ENCODE assay signal across 31 mouse cellular contexts in genomic region chr14:54614130-54614529, GRCm38 (mm10). TPM values are rescaled to one million over a fixed set of nuclear protein-coding genes. Genes with fewer than 3 reads are reported as not detected.
"Had no signal": no experiment of that assay in that cellular context is flagged by ENCODE, and none has a peak within 500 bp of the region (broad histone marks: within the 10 kb centered on the region; RNA-seq: fewer than 3 reads in every experiment).

No protein-coding gene starts in this region.

RNA-seq across cellular contexts. Expression of gene Psmb11, which starts 7.1 kb away (rescaled TPM):
- total RNA-seq: common myeloid progenitor, adult 5-6 weeks; forebrain, postnatal 0 days; gastrocnemius, adult 18-20 months; gastrocnemius, adult 2 months; gastrocnemius, adult 8-10 months; gastrocnemius, postnatal 10 days; gastrocnemius, postnatal 14 days; gastrocnemius, postnatal 25 days; gastrocnemius, postnatal 4 days; heart, adult 18-20 months; heart, adult 2 months; heart, adult 8-10 months had no signal
- polyA plus RNA-seq: embryonic facial prominence, embryonic 11.5 days; embryonic facial prominence, embryonic 13.5 days; embryonic facial prominence, embryonic 14.5 days; embryonic facial prominence, embryonic 15.5 days; erythroblast, embryonic 14.5 days; forebrain, embryonic 11.5 days; forebrain, embryonic 14.5 days; forebrain, embryonic 16.5 days; gonadal fat pad, adult 2 months; heart, adult 2 months; heart, embryonic 10.5 days had no signal

RNA-seq across cellular contexts. Expression of gene Gm17606, which starts 26.6 kb away (rescaled TPM):
- total RNA-seq: common myeloid progenitor, adult 5-6 weeks; forebrain, postnatal 0 days; gastrocnemius, adult 18-20 months; gastrocnemius, adult 2 months; gastrocnemius, adult 8-10 months; gastrocnemius, postnatal 10 days; gastrocnemius, postnatal 14 days; gastrocnemius, postnatal 25 days; gastrocnemius, postnatal 36 days; gastrocnemius, postnatal 4 days; granulocyte monocyte progenitor cell, adult 5-6 weeks; heart, adult 18-20 months; heart, adult 2 months; heart, adult 8-10 months had no signal
- polyA plus RNA-seq: cortical plate, adult 2 months; embryonic facial prominence, embryonic 10.5 days; embryonic facial prominence, embryonic 11.5 days; embryonic facial prominence, embryonic 13.5 days; embryonic facial prominence, embryonic 14.5 days; embryonic facial prominence, embryonic 15.5 days; erythroblast, embryonic 14.5 days; forebrain, embryonic 10.5 days; forebrain, embryonic 11.5 days; forebrain, embryonic 12.5 days; forebrain, embryonic 13.5 days; forebrain, embryonic 14.5 days; forebrain, embryonic 15.5 days; forebrain, postnatal 0 days; frontal cortex, adult 2 months; gonadal fat pad, adult 2 months; heart, adult 2 months; heart, embryonic 10.5 days had no signal
